ENCODE assay signal across 8 mouse cellular contexts in the genomic region with DNA sequence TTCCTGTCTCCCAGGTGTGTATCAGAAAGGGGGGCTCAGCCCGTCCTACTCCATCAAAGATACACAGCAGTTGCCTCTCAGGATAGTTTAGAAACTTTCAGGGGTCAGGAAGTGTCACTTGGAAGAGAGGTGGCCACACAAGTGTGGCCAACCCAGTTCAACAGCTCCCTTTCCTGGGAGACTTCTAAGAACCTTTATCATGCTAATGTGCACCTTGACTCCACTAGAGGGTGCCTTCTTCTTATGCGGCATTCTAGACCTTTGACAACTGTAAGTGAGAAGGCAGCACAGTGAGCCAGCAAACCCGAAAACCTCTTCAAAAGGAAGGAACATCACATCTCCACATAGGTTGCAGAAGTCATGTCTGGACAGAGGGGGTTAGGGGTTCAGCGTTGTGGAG.
DNase-seq lines count a peak whose midpoint lies in the region; ATAC-seq and TF ChIP-seq lines count a peak whose summit lies in the region.

No protein-coding gene starts in this region.

- no peaks in the 10 kb centered on the region for H3K9me3 ChIP-seq in limb, embryonic 14.5 days (ENCODE audit: control insufficient read depth, low read length)

- H3K4me3 ChIP-seq in gastrocnemius, adult 2 months: no peak overlapping the region
- no peak overlapping the region for H3K4me3 ChIP-seq in limb, embryonic 14.5 days (replicated peaks; ENCODE audit: low read length)

- ATAC-seq in common myeloid progenitor, adult 5-6 weeks (replicated peaks; ENCODE audit: low read depth, poor library complexity, severe bottlenecking): peak; percentile 82
- no peak for ATAC-seq in limb, embryonic 14.5 days (ENCODE audit: low FRiP score, low read depth)

- intact Hi-C loops in gastrocnemius, adult 2 months (cut with DNase I): loop anchor here (1.0 to 5.0 kb wide), 4 partner anchors 81 to 209 kb away; a partner anchor contains a TSS
- intact Hi-C loops in gastrocnemius, postnatal 14 days (cut with DNase I; ENCODE audit: low total_unique reads): loop anchor here (5.0 kb wide), 1 partner anchor 151 kb away; no protein-coding TSS in a partner anchor

- peak; percentile 26 for DNase-seq in gastrocnemius, adult 2 months
- DNase-seq in gastrocnemius, postnatal 14 days: no peak
- peak; percentile 20 to 38 for DNase-seq in right cerebral cortex, adult 2 months (ENCODE audit: low spot score in 2 of 2)
- no peak for DNase-seq in right cerebral cortex, postnatal 4 days
- peak; percentile 62 for DNase-seq in limb, embryonic 14.5 days (ENCODE audit: low spot score)
- no peak for DNase-seq in Muller cell, postnatal 12 days (ENCODE audit: inconsistent ontology term)
- no peak for DNase-seq in ovary, postnatal 36 days (ENCODE audit: low spot score)

- no peaks in the 10 kb centered on the region for H3K36me3 ChIP-seq in limb, embryonic 14.5 days (ENCODE audit: control insufficient read depth, insufficient read depth, low read length)

- H3K4me1 ChIP-seq in limb, embryonic 14.5 days (ENCODE audit: control insufficient read depth, insufficient read depth, low read length): no peaks in the 10 kb centered on the region

- H3K4me2 ChIP-seq in limb, embryonic 14.5 days (replicated peaks; ENCODE audit: low read depth, low read length, severe bottlenecking): no peak overlapping the region

- peak; percentile 70 for TF ChIP-seq CTCF in gastrocnemius, adult 2 months (IDR thresholded peaks at IDR 0.05)

- WGBS in limb, embryonic 14.5 days: 28% methylated on average over 4 of the region's 4 CpGs

- no peak overlapping the region for H3K27ac ChIP-seq in gastrocnemius, adult 2 months
- H3K27ac ChIP-seq in limb, embryonic 14.5 days (replicated peaks; ENCODE audit: low read depth, low read length): no peak overlapping the region

- no peak for TF ChIP-seq POLR2A in limb, embryonic 14.5 days (IDR thresholded peaks at IDR 0.05; ENCODE audit: borderline replicate concordance, extremely low read depth, insufficient read depth, insufficient read length)

- H3K27me3 ChIP-seq in limb, embryonic 14.5 days (ENCODE audit: control insufficient read depth, insufficient read depth, low read length): no peaks in the 10 kb centered on the region

- no peak overlapping the region for H3K9ac ChIP-seq in limb, embryonic 14.5 days (ENCODE audit: low read depth, low read length, severe bottlenecking)

Comparison
In these comparisons a context has a peak if more than half of its experiments do, and no peak if none do; other contexts are left out.
1. DNase-seq: peak in gastrocnemius, adult 2 months (single experiment), right cerebral cortex, adult 2 months (2 of 2) and limb, embryonic 14.5 days (single experiment); none in gastrocnemius, postnatal 14 days (single experiment), right cerebral cortex, postnatal 4 days (single experiment), Muller cell, postnatal 12 days (single experiment) and ovary, postnatal 36 days (single experiment).